ENCODE assay signal across 9 mouse cellular contexts in the genomic region with DNA sequence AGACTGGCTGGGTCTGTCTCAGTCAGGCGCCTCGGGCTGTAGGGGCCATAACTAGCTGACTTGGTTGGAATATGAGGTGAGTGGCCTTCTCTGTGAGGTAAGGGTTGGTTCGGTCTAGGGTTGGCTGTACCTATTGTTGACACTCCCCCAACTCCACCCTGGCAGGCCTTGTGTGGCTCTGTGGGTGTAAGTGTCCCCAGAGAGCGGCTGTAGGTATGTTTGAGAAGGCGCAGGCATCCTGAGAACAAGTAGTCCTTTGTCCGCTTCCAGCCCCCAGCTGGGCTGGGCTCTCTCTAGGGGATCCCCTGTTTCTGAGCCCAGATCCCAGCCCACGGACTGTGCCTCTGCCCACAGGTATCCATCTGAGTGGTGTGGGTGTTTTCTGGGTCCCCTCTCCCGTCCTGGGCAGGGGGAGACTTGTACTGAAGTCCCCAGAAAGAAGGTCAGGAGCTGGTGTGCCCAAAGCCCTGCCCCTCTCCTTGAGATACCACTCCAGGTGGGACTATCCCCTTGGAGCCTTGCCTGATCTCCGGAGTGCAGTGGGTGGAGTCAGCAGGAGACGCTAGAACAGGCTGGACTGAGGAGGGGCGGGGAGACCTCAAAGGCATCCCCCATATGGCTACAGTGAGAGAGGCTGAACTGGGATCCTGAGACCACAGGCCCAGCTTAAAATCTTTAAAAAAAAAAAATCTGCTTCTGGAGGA. TPM values are rescaled to one million over a fixed set of nuclear protein-coding genes. Genes with fewer than 3 reads are reported as not detected.
A peak's percentile ranks its signal among the peaks of the same experiment; 100 is the strongest.
DNase-seq lines count a peak whose midpoint lies in the region; ATAC-seq lines count a peak whose summit lies in the region.
"Had no signal": no experiment of that assay in that cellular context is flagged by ENCODE, and none has a peak within 500 bp of the region (broad histone marks: within the 10 kb centered on the region; RNA-seq: fewer than 3 reads in every experiment).

No protein-coding gene starts in this region.

- intact Hi-C loops in heart, postnatal 10 days (cut with DNase I) = no loop called here

- H3K4me1 ChIP-seq in heart, embryonic 12.5 days (replicated peaks) = peaks cover 100% of the 10 kb centered on the region
- H3K4me1 ChIP-seq in hindbrain, embryonic 15.5 days (replicated peaks) = peaks cover 100% of the 10 kb centered on the region
- peaks cover 99% of the 10 kb centered on the region for H3K4me1 ChIP-seq in midbrain, embryonic 12.5 days

- H3K4me2 ChIP-seq in heart, embryonic 12.5 days = peak overlapping the region; percentile 100; the same call in 1 of the 2 replicates
- peak overlapping the region; percentile 4; the same call in 1 of the 2 replicates for H3K4me2 ChIP-seq in hindbrain, embryonic 15.5 days
- H3K4me2 ChIP-seq in midbrain, embryonic 12.5 days (replicated peaks) = no peak overlapping the region

- H3K36me3 ChIP-seq in heart, embryonic 12.5 days = no peaks in the 10 kb centered on the region
- H3K36me3 ChIP-seq in hindbrain, embryonic 15.5 days = no peaks in the 10 kb centered on the region
- H3K36me3 ChIP-seq in midbrain, embryonic 12.5 days = no peaks in the 10 kb centered on the region

- DNase-seq in heart, postnatal 10 days = no peak
- peak; percentile 67 for DNase-seq in ZHBTc4 (ENCODE audit: low read depth, low spot score)
- no peak for DNase-seq in thymus, postnatal 25 days
- DNase-seq in left cerebral cortex, adult 8-10 months (ENCODE audit: low spot score in 2 of 2) = no peak
- DNase-seq in adrenal gland, adult 2 months = no peak

- 35% methylated on average over 11 of the region's 11 CpGs for WGBS in heart, embryonic 12.5 days
- WGBS in hindbrain, embryonic 15.5 days = 35% methylated on average over 11 of the region's 11 CpGs
- 27% methylated on average over 11 of the region's 11 CpGs for WGBS in midbrain, embryonic 12.5 days

- no peak for ATAC-seq in heart, embryonic 12.5 days (ENCODE audit: insufficient number of reproducible peaks, low FRiP score)
- no peak for ATAC-seq in hindbrain, embryonic 15.5 days (ENCODE audit: low FRiP score, low read depth)
- ATAC-seq in midbrain, embryonic 12.5 days (ENCODE audit: low FRiP score, low read depth) = no peak

- H3K27ac ChIP-seq in heart, embryonic 12.5 days (ENCODE audit: poor library complexity, severe bottlenecking) = peak overlapping the region; percentile 92
- H3K27ac ChIP-seq in hindbrain, embryonic 15.5 days (replicated peaks) = peak overlapping the region; percentile 87
- H3K27ac ChIP-seq in midbrain, embryonic 12.5 days (replicated peaks) = peak overlapping the region; percentile 89

- peak overlapping the region; percentile 59 for H3K9ac ChIP-seq in heart, embryonic 12.5 days
- H3K9ac ChIP-seq in hindbrain, embryonic 15.5 days = 0 out of 2 replicates have a peak overlapping the region, but pooled peaks have one; percentile 11
- H3K9ac ChIP-seq in midbrain, embryonic 12.5 days (replicated peaks) = 0 out of 2 replicates have a peak overlapping the region, but pooled peaks have one; percentile 24

- no peak overlapping the region for H3K4me3 ChIP-seq in heart, embryonic 12.5 days
- no peak overlapping the region for H3K4me3 ChIP-seq in hindbrain, embryonic 15.5 days
- H3K4me3 ChIP-seq in midbrain, embryonic 12.5 days = no peak overlapping the region

- H3K27me3 ChIP-seq in heart, embryonic 12.5 days (replicated peaks) = no peaks in the 10 kb centered on the region
- no peaks in the 10 kb centered on the region for H3K27me3 ChIP-seq in hindbrain, embryonic 15.5 days
- peaks cover 33% of the 10 kb centered on the region for H3K27me3 ChIP-seq in midbrain, embryonic 12.5 days
- H3K27me3 ChIP-seq: megakaryocyte, embryonic 14.5 days had no signal

- H3K9me3 ChIP-seq in heart, embryonic 12.5 days (replicated peaks) = no peaks in the 10 kb centered on the region
- no peaks in the 10 kb centered on the region for H3K9me3 ChIP-seq in hindbrain, embryonic 15.5 days
- no peaks in the 10 kb centered on the region for H3K9me3 ChIP-seq in midbrain, embryonic 12.5 days
- H3K9me3 ChIP-seq: megakaryocyte, embryonic 14.5 days had no signal

RNA-seq across cellular contexts. Expression of a gene that starts 34.9 kb away (rescaled TPM):
- polyA plus RNA-seq in heart, embryonic 12.5 days (2016; fragmentation: Nextera tagmentation; extraction: Ambion mirVana) = 11.6 and 11.7 TPM in 2 replicates
- 10 to 100 TPM; 54.0 to 63.0 TPM for total RNA-seq in heart, postnatal 10 days (2021)
- polyA plus RNA-seq in hindbrain, embryonic 15.5 days (2015; fragmentation: Nextera tagmentation; extraction: Ambion mirVana) = 11.8 and 13.9 TPM in 2 replicates
- polyA plus RNA-seq in midbrain, embryonic 12.5 days (2016; fragmentation: Nextera tagmentation; extraction: Ambion mirVana) = 8.9 and 9.1 TPM in 2 replicates
- 100 to 1,000 TPM in 2 of 4 experiments, 10 to 100 TPM in 2; 95.7 to 104 (median 99.7) TPM for total RNA-seq in left cerebral cortex, adult 8-10 months (2022)
- total RNA-seq in adrenal gland, adult 2 months (2021) = 10 to 100 TPM; 64.3 to 88.3 TPM
- polyA plus RNA-seq in adrenal gland, adult 2 months (2012; rRNA removed) = 78.1 and 88.7 TPM in 2 replicates
